Mouse (Mus musculus): Measurements from ENCODE around the gene Adamtsl1. TPM values are rescaled to one million over a fixed set of nuclear protein-coding genes. Genes with fewer than 3 reads are reported as not detected.
A peak's percentile ranks its signal among the peaks of the same experiment; 100 is the strongest.

The Adamtsl1 gene
- total RNA-seq, 2 experiments from 2014 or later: 3.8 to 4.9 TPM

- intact Hi-C loops (cut with DNase I): no loop called here
- no peak for DNase-seq
These were observed 269.9 kb downstream of the Adamtsl1 start for GRCm38 (mm10) chr4:85783768-85784379.

- intact Hi-C loops (cut with DNase I): no loop called here
- DNase-seq: no peak
These were observed 270.5 kb downstream of the Adamtsl1 start for GRCm38 (mm10) chr4:85784428-85784827.

- no peak for DNase-seq
- intact Hi-C loops (cut with DNase I): no loop called here
These were observed 276.3 kb downstream of the Adamtsl1 start for GRCm38 (mm10) chr4:85790226-85790625.

GRCm38 (mm10) chr4:85801805-85802204 is 287.8 kb downstream of the Adamtsl1 start:
- peak; percentile 79 to 83 for DNase-seq
- intact Hi-C loops (cut with DNase I): loop anchor here (1.0 to 2.0 kb wide), 2 partner anchors 400 to 639 kb away; no protein-coding TSS in a partner anchor

GRCm38 (mm10) chr4:85814418-85814817 is 300.4 kb downstream of the Adamtsl1 start:
- DNase-seq: no peak
- intact Hi-C loops (cut with DNase I): no loop called here

GRCm38 (mm10) chr4:85818504-85818903 is 304.5 kb downstream of the Adamtsl1 start:
- DNase-seq: no peak
- intact Hi-C loops (cut with DNase I): loop anchor here (5.0 kb wide), 1 partner anchor 656 kb away; no protein-coding TSS in a partner anchor

- peak; percentile 17 to 58 for DNase-seq
These were observed 305.2 kb downstream of the Adamtsl1 start for GRCm38 (mm10) chr4:85819169-85819568.

GRCm38 (mm10) chr4:85819921-85820320 is 305.9 kb downstream of the Adamtsl1 start:
- no peak for DNase-seq
- intact Hi-C loops (cut with DNase I): loop anchor here (5.0 kb wide), 1 partner anchor 658 kb away; no protein-coding TSS in a partner anchor

More at GRCm38 (mm10) chr4:85819169-85819568, 305.2 kb downstream of the Adamtsl1 start:
- intact Hi-C loops (cut with DNase I): loop anchor here (5.0 kb wide), 1 partner anchor 657 kb away; no protein-coding TSS in a partner anchor

GRCm38 (mm10) chr4:85823952-85824704 is 310.2 kb downstream of the Adamtsl1 start:
- intact Hi-C loops (cut with DNase I): no loop called here
- no peak for DNase-seq

GRCm38 (mm10) chr4:85824705-85825085 is 310.7 kb downstream of the Adamtsl1 start:
- DNase-seq: no peak
- intact Hi-C loops (cut with DNase I): no loop called here

- DNase-seq: no peak
- intact Hi-C loops (cut with DNase I): no loop called here
These were observed 323.1 kb downstream of the Adamtsl1 start for GRCm38 (mm10) chr4:85837058-85837457.

GRCm38 (mm10) chr4:85837532-85837965 is 323.6 kb downstream of the Adamtsl1 start:
- intact Hi-C loops (cut with DNase I): no loop called here
- DNase-seq: no peak

- DNase-seq: no peak
- intact Hi-C loops (cut with DNase I): no loop called here
These were observed 324.1 kb downstream of the Adamtsl1 start for GRCm38 (mm10) chr4:85838031-85838430.

GRCm38 (mm10) chr4:85842113-85842512 is 328.1 kb downstream of the Adamtsl1 start:
- intact Hi-C loops (cut with DNase I): no loop called here
- DNase-seq: peak; percentile 9 to 14

- no peak for DNase-seq
- intact Hi-C loops (cut with DNase I): no loop called here
These were observed 330.4 kb downstream of the Adamtsl1 start for GRCm38 (mm10) chr4:85844381-85844780.

GRCm38 (mm10) chr4:85845931-85846330 is 332.0 kb downstream of the Adamtsl1 start:
- intact Hi-C loops (cut with DNase I): no loop called here
- no peak for DNase-seq

- no peak for DNase-seq
- intact Hi-C loops (cut with DNase I): no loop called here
These were observed 339.4 kb downstream of the Adamtsl1 start for GRCm38 (mm10) chr4:85853401-85853800.

- no peak for DNase-seq
These were observed 340.5 kb downstream of the Adamtsl1 start for GRCm38 (mm10) chr4:85854507-85854906.

GRCm38 (mm10) chr4:85879376-85879775 is 365.4 kb downstream of the Adamtsl1 start:
- no peak for DNase-seq
- intact Hi-C loops (cut with DNase I): no loop called here

More at GRCm38 (mm10) chr4:85854507-85854906, 340.5 kb downstream of the Adamtsl1 start:
- intact Hi-C loops (cut with DNase I): no loop called here

- intact Hi-C loops (cut with DNase I): no loop called here
- no peak for DNase-seq
These were observed 367.3 kb downstream of the Adamtsl1 start for GRCm38 (mm10) chr4:85881318-85881717.

GRCm38 (mm10) chr4:85884031-85884430 is 370.1 kb downstream of the Adamtsl1 start:
- no peak for DNase-seq
- intact Hi-C loops (cut with DNase I): no loop called here

Data from heart, postnatal 14 days (tissue).